Mouse (Mus musculus): Measurements from ENCODE around the gene Pdzrn3. TPM values are rescaled to one million over a fixed set of nuclear protein-coding genes. Genes with fewer than 3 reads are reported as not detected.

Pdzrn3 gene
- total and polyA plus RNA-seq, 3 experiments: 0.08 TPM; not detected in 2

DNA sequence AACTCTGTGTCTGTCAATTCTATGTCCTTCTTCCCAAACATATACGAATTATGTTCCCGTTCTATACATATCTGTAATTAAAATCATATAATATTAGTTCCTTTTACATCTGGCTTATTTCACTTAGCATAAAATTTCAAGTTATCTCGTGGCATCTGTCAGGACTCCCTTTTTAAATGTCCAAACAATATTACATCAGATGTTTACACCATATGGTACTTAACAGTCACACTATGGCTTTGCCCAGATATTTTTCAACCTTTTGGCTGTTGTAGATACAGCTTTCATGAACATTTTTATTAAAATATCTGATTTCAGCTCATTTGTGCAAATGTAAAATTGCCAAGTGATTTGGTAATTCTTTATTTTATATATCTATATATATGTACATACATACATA is 242.3 kb downstream of the Pdzrn3 start:
- no peak overlapping the region for H3K9ac ChIP-seq (ENCODE audit: control insufficient read depth, low read depth, low read length, poor library complexity, severe bottlenecking)
- H3K4me3 ChIP-seq (ENCODE audit: control insufficient read depth in 1 of 2, insufficient read depth in 1 of 2, low read depth in 2 of 2, low read length in 2 of 2): no peak overlapping the region
- H3K27me3 ChIP-seq (ENCODE audit: control insufficient read depth in 1 of 2, insufficient read depth in 2 of 2, low read length in 2 of 2): no peaks in the 10 kb centered on the region
- TF ChIP-seq POLR2AphosphoS2 (IDR thresholded peaks at IDR 0.05; ENCODE audit: low read length) (no peak), TCF12 (IDR thresholded peaks at IDR 0.05; ENCODE audit: low read depth, low read length) (no peak), ELF1 (IDR thresholded peaks at IDR 0.05; ENCODE audit: low read depth, low read length) (no peak), HCFC1 (IDR thresholded peaks at IDR 0.05; ENCODE audit: low read depth, low read length) (no peak), NELFE (IDR thresholded peaks at IDR 0.05; ENCODE audit: low read depth, low read length) (no peak), SIN3A (IDR thresholded peaks at IDR 0.05; ENCODE audit: low read length) (no peak), TBP (IDR thresholded peaks at IDR 0.05; ENCODE audit: low read depth, low read length) (no peak), ZNF384 (IDR thresholded peaks at IDR 0.05; ENCODE audit: low read depth, low read length) (no peak), TAL1 (IDR thresholded peaks at IDR 0.05; ENCODE audit: low read length) (no peak), GABPA (IDR thresholded peaks at IDR 0.05; ENCODE audit: low read depth, low read length) (no peak), CHD1 (IDR thresholded peaks at IDR 0.05; ENCODE audit: low read depth, low read length) (no peak), RAD21 (IDR thresholded peaks at IDR 0.05; ENCODE audit: low read depth, low read length) (no peak), ZC3H11A (IDR thresholded peaks at IDR 0.05; ENCODE audit: low read depth, low read length) (no peak), USF2 (IDR thresholded peaks at IDR 0.05; ENCODE audit: borderline replicate concordance in 1 of 2, insufficient read depth in 1 of 2, low read depth in 1 of 2, low read length in 2 of 2) (no peak), MYB (IDR thresholded peaks at IDR 0.05; ENCODE audit: low read depth, low read length) (no peak)
- no peak for DNase-seq (ENCODE audit: low read depth, low spot score)
- no peaks in the 10 kb centered on the region for H3K9me3 ChIP-seq (replicated peaks; ENCODE audit: insufficient read depth, low read length)
- no peak overlapping the region for H3K27ac ChIP-seq (ENCODE audit: control insufficient read depth, low read depth, low read length)
- H3K79me2 ChIP-seq (ENCODE audit: control insufficient read depth, insufficient read depth, low read length, poor library complexity): no peaks in the 10 kb centered on the region
- no peaks in the 10 kb centered on the region for H3K4me1 ChIP-seq (ENCODE audit: control insufficient read depth in 1 of 2, insufficient read depth in 2 of 2, low read length in 2 of 2)
- H3K36me3 ChIP-seq (ENCODE audit: control insufficient read depth in 1 of 2, insufficient read depth in 2 of 2, low read length in 2 of 2): no peaks in the 10 kb centered on the region

- no peak for DNase-seq (ENCODE audit: low read depth, low spot score)
- H3K4me3 ChIP-seq (ENCODE audit: control insufficient read depth in 1 of 2, insufficient read depth in 1 of 2, low read depth in 2 of 2, low read length in 2 of 2): no peak overlapping the region
- no peak for TF ChIP-seq RAD21 (IDR thresholded peaks at IDR 0.05; ENCODE audit: low read depth, low read length)
- TF ChIP-seq MAX (IDR thresholded peaks at IDR 0.05; ENCODE audit: low read length): no peak
- TF ChIP-seq MAFK (IDR thresholded peaks at IDR 0.05; ENCODE audit: borderline replicate concordance, low read depth, low read length): no peak
- TF ChIP-seq E2F4 (IDR thresholded peaks at IDR 0.05; ENCODE audit: borderline replicate concordance, low read depth, low read length): no peak
- TF ChIP-seq KAT2A (conservative IDR thresholded peaks at IDR 0.05; ENCODE audit: low read depth, low read length): no peak
- TF ChIP-seq MYB (IDR thresholded peaks at IDR 0.05; ENCODE audit: low read depth, low read length): no peak
- TF ChIP-seq TAL1 (IDR thresholded peaks at IDR 0.05; ENCODE audit: low read length): no peak
- TF ChIP-seq ZNF384 (IDR thresholded peaks at IDR 0.05; ENCODE audit: low read depth, low read length): no peak
- no peak overlapping the region for H3K9ac ChIP-seq (ENCODE audit: control insufficient read depth, low read depth, low read length, poor library complexity, severe bottlenecking)
- H3K79me2 ChIP-seq (ENCODE audit: control insufficient read depth, insufficient read depth, low read length, poor library complexity): no peaks in the 10 kb centered on the region
- H3K36me3 ChIP-seq (ENCODE audit: control insufficient read depth in 1 of 2, insufficient read depth in 2 of 2, low read length in 2 of 2): no peaks in the 10 kb centered on the region
- no peaks in the 10 kb centered on the region for H3K27me3 ChIP-seq (ENCODE audit: control insufficient read depth in 1 of 2, insufficient read depth in 2 of 2, low read length in 2 of 2)
- H3K27ac ChIP-seq (ENCODE audit: control insufficient read depth, low read depth, low read length): no peak overlapping the region
- no peaks in the 10 kb centered on the region for H3K4me1 ChIP-seq (ENCODE audit: control insufficient read depth in 1 of 2, insufficient read depth in 2 of 2, low read length in 2 of 2)
- no peaks in the 10 kb centered on the region for H3K9me3 ChIP-seq (replicated peaks; ENCODE audit: insufficient read depth, low read length)
Measured at GRCm38 (mm10) chr6:101125396-101125795, 252.3 kb downstream of the Pdzrn3 start.
